Mouse (Mus musculus): ENCODE results near the gene Wdr64. TPM values are rescaled to one million over a fixed set of nuclear protein-coding genes. Genes with fewer than 3 reads are reported as not detected.

Gene Wdr64
- polyA plus RNA-seq, 1 experiment from 2014 or later, result not detected

GRCm38 (mm10) chr1:175693429-175693960 lies 4.9 kb upstream of the Wdr64 start:
- H3K4me3 ChIP-seq (ENCODE audit: control insufficient read depth in 1 of 2, insufficient read depth in 1 of 2, low read depth in 1 of 2, low read length in 2 of 2), result peak overlapping the region; percentile 73 to 85; a peak in 3 of 4 replicates
- peaks cover 9 to 24% of the 10 kb centered on the region in 2 experiments for H3K4me1 ChIP-seq (ENCODE audit: control insufficient read depth in 2 of 2, insufficient read depth in 2 of 2, low read length in 2 of 2)
- H3K4me2 ChIP-seq (ENCODE audit: low read length), result peak overlapping the region; percentile 73
- H3K9ac ChIP-seq (ENCODE audit: low read length), result peak overlapping the region; percentile 67
- H3K36me3 ChIP-seq (ENCODE audit: control insufficient read depth, insufficient read depth, low read length), result no peaks in the 10 kb centered on the region
- ATAC-seq (ENCODE audit: insufficient number of reproducible peaks, insufficient read depth, low FRiP score, low read depth), result no peak
- no peaks in the 10 kb centered on the region for H3K27me3 ChIP-seq (ENCODE audit: control insufficient read depth, insufficient read depth, low read length)
- peak overlapping the region; percentile 78 to 93 for H3K27ac ChIP-seq (replicated peaks in 1 of 2; ENCODE audit: control insufficient read depth in 1 of 2, insufficient read depth in 1 of 2, low read depth in 2 of 2, low read length in 2 of 2)
- WGBS, result 24% methylated on average over 12 of the region's 12 CpGs
- H3K9me3 ChIP-seq (ENCODE audit: control insufficient read depth, low read length), result no peaks in the 10 kb centered on the region

- Histone ChIP-seq H3K27me3 (ENCODE audit: control insufficient read depth, insufficient read depth, low read length) (no peaks in the 10 kb centered on the region), H3K9me3 (ENCODE audit: control insufficient read depth, low read length) (no peaks in the 10 kb centered on the region), H3K4me1 (ENCODE audit: control insufficient read depth in 2 of 2, insufficient read depth in 2 of 2, low read length in 2 of 2) (peaks cover 2 to 8% of the 10 kb centered on the region in 2 experiments; a peak in 1 of 4 replicates), H3K27ac (replicated peaks in 1 of 2; ENCODE audit: control insufficient read depth in 1 of 2, insufficient read depth in 1 of 2, low read depth in 2 of 2, low read length in 2 of 2) (no peak overlapping the region), H3K4me2 (ENCODE audit: low read length) (no peak overlapping the region), H3K4me3 (ENCODE audit: control insufficient read depth in 1 of 2, insufficient read depth in 1 of 2, low read depth in 1 of 2, low read length in 2 of 2) (no peak overlapping the region), H3K9ac (ENCODE audit: low read length) (no peak overlapping the region), H3K36me3 (ENCODE audit: control insufficient read depth, insufficient read depth, low read length) (no peaks in the 10 kb centered on the region)
- ATAC-seq (ENCODE audit: insufficient number of reproducible peaks, insufficient read depth, low FRiP score, low read depth), result no peak
- WGBS, result 47% methylated on average over 3 of the region's 3 CpGs
Observed at GRCm38 (mm10) chr1:175699375-175699774, 982 bp downstream of the Wdr64 start.

- no peak overlapping the region for H3K9ac ChIP-seq (ENCODE audit: low read length)
Observed at GRCm38 (mm10) chr1:175699796-175700195, 1.4 kb downstream of the Wdr64 start.

GRCm38 (mm10) chr1:175701145-175701544 lies 2.8 kb downstream of the Wdr64 start:
- ATAC-seq (ENCODE audit: insufficient number of reproducible peaks, insufficient read depth, low FRiP score, low read depth), result no peak

More at GRCm38 (mm10) chr1:175699796-175700195, 1.4 kb downstream of the Wdr64 start:
- Histone ChIP-seq H3K27me3 (ENCODE audit: control insufficient read depth, insufficient read depth, low read length) (no peaks in the 10 kb centered on the region), H3K36me3 (ENCODE audit: control insufficient read depth, insufficient read depth, low read length) (no peaks in the 10 kb centered on the region), H3K4me2 (ENCODE audit: low read length) (no peak overlapping the region), H3K4me1 (ENCODE audit: control insufficient read depth in 2 of 2, insufficient read depth in 2 of 2, low read length in 2 of 2) (peaks cover 2 to 7% of the 10 kb centered on the region in 2 experiments; a peak in 1 of 4 replicates), H3K9me3 (ENCODE audit: control insufficient read depth, low read length) (no peaks in the 10 kb centered on the region), H3K27ac (replicated peaks in 1 of 2; ENCODE audit: control insufficient read depth in 1 of 2, insufficient read depth in 1 of 2, low read depth in 2 of 2, low read length in 2 of 2) (no peak overlapping the region), H3K4me3 (ENCODE audit: control insufficient read depth in 1 of 2, insufficient read depth in 1 of 2, low read depth in 1 of 2, low read length in 2 of 2) (no peak overlapping the region)
- WGBS, result 31% methylated on average over 4 of the region's 4 CpGs
- no peak for ATAC-seq (ENCODE audit: insufficient number of reproducible peaks, insufficient read depth, low FRiP score, low read depth)

GRCm38 (mm10) chr1:175707599-175707998 lies 9.2 kb downstream of the Wdr64 start:
- Histone ChIP-seq H3K4me3 (ENCODE audit: control insufficient read depth in 1 of 2, insufficient read depth in 1 of 2, low read depth in 1 of 2, low read length in 2 of 2) (no peak overlapping the region), H3K9me3 (ENCODE audit: control insufficient read depth, low read length) (no peaks in the 10 kb centered on the region), H3K27me3 (ENCODE audit: control insufficient read depth, insufficient read depth, low read length) (no peaks in the 10 kb centered on the region), H3K4me2 (ENCODE audit: low read length) (no peak overlapping the region), H3K36me3 (ENCODE audit: control insufficient read depth, insufficient read depth, low read length) (no peaks in the 10 kb centered on the region), H3K9ac (ENCODE audit: low read length) (no peak overlapping the region), H3K4me1 (ENCODE audit: control insufficient read depth in 2 of 2, insufficient read depth in 2 of 2, low read length in 2 of 2) (peaks cover 0 to 5% of the 10 kb centered on the region in 2 experiments; a peak in 3 of 4 replicates), H3K27ac (replicated peaks in 1 of 2; ENCODE audit: control insufficient read depth in 1 of 2, insufficient read depth in 1 of 2, low read depth in 2 of 2, low read length in 2 of 2) (no peak overlapping the region)
- ATAC-seq (ENCODE audit: insufficient number of reproducible peaks, insufficient read depth, low FRiP score, low read depth), result no peak
- WGBS, result 74% methylated on average over 5 of the region's 5 CpGs

More at GRCm38 (mm10) chr1:175701145-175701544, 2.8 kb downstream of the Wdr64 start:
- Histone ChIP-seq H3K27me3 (ENCODE audit: control insufficient read depth, insufficient read depth, low read length) (no peaks in the 10 kb centered on the region), H3K4me2 (ENCODE audit: low read length) (no peak overlapping the region), H3K36me3 (ENCODE audit: control insufficient read depth, insufficient read depth, low read length) (no peaks in the 10 kb centered on the region), H3K9me3 (ENCODE audit: control insufficient read depth, low read length) (no peaks in the 10 kb centered on the region), H3K4me1 (ENCODE audit: control insufficient read depth in 2 of 2, insufficient read depth in 2 of 2, low read length in 2 of 2) (peaks cover 2 to 7% of the 10 kb centered on the region in 2 experiments; a peak in 1 of 4 replicates), H3K27ac (replicated peaks in 1 of 2; ENCODE audit: control insufficient read depth in 1 of 2, insufficient read depth in 1 of 2, low read depth in 2 of 2, low read length in 2 of 2) (no peak overlapping the region), H3K9ac (ENCODE audit: low read length) (no peak overlapping the region), H3K4me3 (ENCODE audit: control insufficient read depth in 1 of 2, insufficient read depth in 1 of 2, low read depth in 1 of 2, low read length in 2 of 2) (no peak overlapping the region)
- 57% methylated on average over 4 of the region's 4 CpGs for WGBS

DNA sequence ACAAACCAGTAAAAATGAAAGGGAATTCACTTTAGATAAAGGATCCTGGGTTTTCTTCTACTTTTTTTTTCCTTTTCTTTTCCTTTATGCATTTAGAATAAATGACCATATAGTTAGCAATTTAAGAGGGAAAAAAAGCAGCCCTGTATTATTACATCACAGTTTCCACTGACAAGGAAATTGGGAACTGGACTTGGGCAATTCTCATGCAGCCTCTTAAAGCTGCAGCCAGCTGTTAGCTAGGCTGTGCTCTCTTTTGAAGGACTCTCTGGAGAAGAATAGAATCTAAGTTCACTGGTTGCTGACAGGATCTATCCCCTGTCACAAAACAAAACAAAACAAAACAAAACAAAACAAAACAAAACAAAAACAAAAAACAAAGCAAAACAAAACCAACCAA lies 9.6 kb downstream of the Wdr64 start:
- H3K4me1 ChIP-seq (ENCODE audit: control insufficient read depth in 2 of 2, insufficient read depth in 2 of 2, low read length in 2 of 2), result peaks cover 0 to 6% of the 10 kb centered on the region in 2 experiments; a peak in 3 of 4 replicates
- H3K27ac ChIP-seq (replicated peaks in 1 of 2; ENCODE audit: control insufficient read depth in 1 of 2, insufficient read depth in 1 of 2, low read depth in 2 of 2, low read length in 2 of 2), result no peak overlapping the region
- H3K4me2 ChIP-seq (ENCODE audit: low read length), result no peak overlapping the region
- no peaks in the 10 kb centered on the region for H3K9me3 ChIP-seq (ENCODE audit: control insufficient read depth, low read length)
- no peak overlapping the region for H3K4me3 ChIP-seq (ENCODE audit: control insufficient read depth in 1 of 2, insufficient read depth in 1 of 2, low read depth in 1 of 2, low read length in 2 of 2)
- no peaks in the 10 kb centered on the region for H3K36me3 ChIP-seq (ENCODE audit: control insufficient read depth, insufficient read depth, low read length)
- H3K9ac ChIP-seq (ENCODE audit: low read length), result no peak overlapping the region
- H3K27me3 ChIP-seq (ENCODE audit: control insufficient read depth, insufficient read depth, low read length), result no peaks in the 10 kb centered on the region
- no peak for ATAC-seq (ENCODE audit: insufficient number of reproducible peaks, insufficient read depth, low FRiP score, low read depth)

GRCm38 (mm10) chr1:175712338-175712909 lies 14.0 kb downstream of the Wdr64 start:
- Histone ChIP-seq H3K27me3 (ENCODE audit: control insufficient read depth, insufficient read depth, low read length) (no peaks in the 10 kb centered on the region), H3K9ac (ENCODE audit: low read length) (no peak overlapping the region), H3K4me3 (ENCODE audit: control insufficient read depth in 1 of 2, insufficient read depth in 1 of 2, low read depth in 1 of 2, low read length in 2 of 2) (no peak overlapping the region), H3K9me3 (ENCODE audit: control insufficient read depth, low read length) (no peaks in the 10 kb centered on the region), H3K27ac (replicated peaks in 1 of 2; ENCODE audit: control insufficient read depth in 1 of 2, insufficient read depth in 1 of 2, low read depth in 2 of 2, low read length in 2 of 2) (no peak overlapping the region), H3K4me1 (ENCODE audit: control insufficient read depth in 2 of 2, insufficient read depth in 2 of 2, low read length in 2 of 2) (peaks cover 0 to 6% of the 10 kb centered on the region in 2 experiments; a peak in 3 of 4 replicates), H3K4me2 (ENCODE audit: low read length) (no peak overlapping the region), H3K36me3 (ENCODE audit: control insufficient read depth, insufficient read depth, low read length) (no peaks in the 10 kb centered on the region)
- WGBS, result 64% methylated on average over 11 of the region's 11 CpGs
- no peak for ATAC-seq (ENCODE audit: insufficient number of reproducible peaks, insufficient read depth, low FRiP score, low read depth)

All from heart, embryonic 14.5 days (tissue).